Mouse (Mus musculus) heart, adult 2 months (tissue): ENCODE measurements at regions not wholly inside any gene's neighbourhood (a gene's known extent, or its start where the extent isn't known, plus 50 kb on each side); places are given as distances from the start of the nearest gene placed in this dataset.

Experiments used
- CTCF ChIP-seq: fragments of 200-600 bp; IDR thresholded peaks from 2 replicates; pipeline ENCODE4 v1.8.1; 2022; ENCODE audit warnings: antibody characterized with exemption, mild to moderate bottlenecking, moderate library complexity
- EP300 ChIP-seq: fragments of 200-500 bp; IDR thresholded peaks from 2 replicates; pipeline ENCODE4 v1.6.1; 2011; ENCODE audit warnings: low read depth, low read length, control low read depth; ENCODE audit not compliant: insufficient read depth
- POLR2A ChIP-seq: fragments of 200-500 bp; IDR thresholded peaks from 2 replicates; pipeline ENCODE4 v1.6.1; 2011; ENCODE audit warnings: mild to moderate bottlenecking, low read depth, low read length, control low read depth; ENCODE audit not compliant: insufficient read depth

DNA sequence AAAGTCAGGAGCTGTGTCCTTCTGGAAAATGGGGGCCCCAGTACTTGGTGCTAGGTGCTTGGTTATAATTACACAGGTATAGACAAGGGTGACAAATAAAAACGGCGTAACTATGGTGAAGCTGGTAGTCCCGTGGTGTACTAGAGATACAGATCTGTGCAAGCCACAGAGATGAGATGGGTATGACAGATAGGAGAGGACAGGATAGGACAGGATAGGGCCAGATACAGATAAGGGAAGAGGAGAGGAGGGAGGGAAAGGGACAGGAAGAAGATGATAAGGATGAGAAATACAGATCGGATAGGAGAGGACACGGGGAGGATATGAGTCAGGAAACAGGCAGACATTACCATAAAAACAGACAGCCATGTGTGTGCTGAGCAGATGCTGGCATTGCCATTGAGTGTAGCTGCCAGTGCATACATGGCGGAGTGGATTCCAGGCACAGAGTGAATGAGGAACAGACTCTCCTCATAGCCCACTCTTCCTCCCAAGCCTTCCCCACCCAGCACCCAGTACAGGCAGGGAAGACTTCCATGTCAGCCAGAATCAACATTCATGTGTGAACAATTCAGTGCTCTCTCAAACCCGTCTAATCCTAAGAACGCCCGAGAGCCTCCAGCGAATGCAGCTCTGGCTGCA, 231.9 kb upstream of the Cdh4 start:
- no peak for TF ChIP-seq CTCF
- no peak for TF ChIP-seq POLR2A
- TF ChIP-seq EP300, result no peak
